Mouse (Mus musculus) stomach, postnatal 0 days (tissue): Measurements from ENCODE around the gene Stac. TPM values are rescaled to one million over a fixed set of nuclear protein-coding genes. Genes with fewer than 3 reads are reported as not detected.

Experiments used
- ATAC-seq: fragments of 200-750 bp; cut with Nextera tagmentation; 2 replicates; pipeline ENCODE4 v1.8.0; 2017; ENCODE audit not compliant: low FRiP score, low TSS enrichment
- DNase-seq: peaks from one replicate; pipeline ENCODE4 v3.0.0-alpha.2; 2016; ENCODE audit warnings: low spot score
- H3K27ac ChIP-seq: fragments of 300-500 bp; sonication (generic); replicated peaks from 2 replicates; pipeline ENCODE4 v1.5.1; 2014; ENCODE audit warnings: mild to moderate bottlenecking, control low read depth
- H3K27me3 ChIP-seq: fragments of 300-500 bp; sonication (generic); 2 replicates; pipeline ENCODE4 v1.6.1; 2014; ENCODE audit warnings: low read length; ENCODE audit not compliant: control insufficient read depth, insufficient read depth
- H3K36me3 ChIP-seq: fragments of 300-500 bp; sonication (generic); 2 replicates; pipeline ENCODE4 v1.6.1; 2014; ENCODE audit warnings: low read length, mixed read lengths; ENCODE audit not compliant: control insufficient read depth, insufficient read depth
- H3K4me1 ChIP-seq: fragments of 300-500 bp; sonication (generic); replicated peaks from 2 replicates; pipeline ENCODE4 v1.6.1; 2014; ENCODE audit warnings: antibody characterized with exemption; ENCODE audit not compliant: control insufficient read depth, insufficient read depth
- H3K4me2 ChIP-seq: fragments of 300-500 bp; sonication (generic); replicated peaks from 2 replicates; pipeline ENCODE4 v1.6.1; 2014; ENCODE audit warnings: low read depth, mild to moderate bottlenecking, control low read depth, moderate library complexity
- H3K4me3 ChIP-seq: fragments of 300-500 bp; sonication (generic); 2 replicates; pipeline ENCODE4 v1.5.1; 2014; ENCODE audit warnings: low read depth, low read length, control low read depth
- H3K9ac ChIP-seq: fragments of 300-500 bp; sonication (generic); 2 replicates; pipeline ENCODE4 v1.6.1; 2014; ENCODE audit warnings: mild to moderate bottlenecking, low read length, control low read depth, mixed read lengths
- H3K9me3 ChIP-seq: fragments of 300-500 bp; sonication (generic); 2 replicates; pipeline ENCODE4 v1.6.1; 2016; ENCODE audit warnings: low read length; ENCODE audit not compliant: control insufficient read depth
- CTCF ChIP-seq: IDR thresholded peaks from 2 replicates; pipeline ENCODE4 v1.5.1; 2016; ENCODE audit warnings: antibody characterized with exemption, low read depth, mild to moderate bottlenecking, moderate library complexity
- EP300 ChIP-seq: optimal IDR thresholded peaks from 2 replicates; pipeline ENCODE3; 2016; ENCODE audit warnings: antibody characterized with exemption
- WGBS: fragments of 180-500 bp; shearing (Covaris S2); extraction: QIAGEN DNeasy Blood & Tissue Kit; methylation state at CpG from one replicate; pipeline ENCODE4 v1.1.7; 2014; 5-methylcytosine and 5-hydroxymethylcytosine counted together
- polyA plus RNA-seq: library from polyadenylated mRNA; unstranded; fragments of >200 nt; fragmentation: Nextera tagmentation; extraction: Ambion mirVana; gene quantifications from 2 replicates; pipeline ENCODE4 v1.2.1, GENCODE M21; 2015

The Stac gene
- polyA plus RNA-seq, 1 experiment from 2014 or later: 2.4 TPM

DNA sequence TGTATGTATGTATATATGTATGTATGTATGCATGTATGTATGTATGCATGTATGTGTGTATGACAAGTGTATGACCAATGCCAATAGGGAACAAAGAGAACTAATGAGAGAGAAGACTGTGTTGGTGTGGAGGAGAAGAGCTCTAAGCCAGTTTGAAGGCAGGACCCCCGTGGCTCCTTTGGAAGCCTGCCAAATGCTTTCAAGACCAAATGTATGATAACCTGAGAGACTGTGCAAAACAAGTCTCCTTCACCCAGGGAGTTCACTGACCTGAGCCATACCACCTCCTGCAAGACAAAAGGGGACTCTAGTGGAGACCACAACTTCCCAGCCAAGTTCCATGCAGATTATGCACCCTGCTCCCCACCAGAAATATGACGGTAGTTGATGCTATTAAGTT is 52.5 kb downstream of the Stac start:
- DNase-seq (no peak), ATAC-seq (no peak)
- Histone ChIP-seq H3K36me3 (no peaks in the 10 kb centered on the region), H3K9me3 (no peaks in the 10 kb centered on the region), H3K4me3 (no peak overlapping the region), H3K27me3 (no peaks in the 10 kb centered on the region), H3K27ac (no peak overlapping the region), H3K9ac (no peak overlapping the region), H3K4me2 (no peak overlapping the region), H3K4me1 (no peaks in the 10 kb centered on the region)
- WGBS: 57% methylated on average over 2 of the region's 2 CpGs
- TF ChIP-seq CTCF (no peak), EP300 (no peak)

DNA sequence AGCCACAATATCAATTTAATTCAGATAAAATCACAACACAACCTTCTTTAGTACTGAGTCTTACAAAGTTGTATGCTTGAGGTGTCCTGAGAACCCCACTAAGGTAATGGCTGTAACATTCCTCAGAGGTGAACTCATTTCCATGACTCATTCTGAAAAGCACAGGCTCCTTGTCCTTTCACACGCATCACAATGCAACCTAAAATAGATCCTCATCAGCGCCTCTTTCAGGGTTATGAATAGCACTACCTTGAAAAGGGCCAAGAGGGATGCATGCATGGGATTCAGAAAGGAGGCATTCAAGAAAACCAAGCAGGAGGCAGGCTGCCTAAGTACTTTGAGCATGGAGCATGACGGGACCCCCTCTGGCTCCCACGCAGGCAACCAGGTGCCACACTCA is 57.3 kb downstream of the Stac start:
- Histone ChIP-seq H3K36me3 (no peaks in the 10 kb centered on the region), H3K27me3 (no peaks in the 10 kb centered on the region), H3K9ac (no peak overlapping the region), H3K4me2 (no peak overlapping the region), H3K27ac (no peak overlapping the region), H3K4me1 (no peaks in the 10 kb centered on the region), H3K9me3 (no peaks in the 10 kb centered on the region), H3K4me3 (no peak overlapping the region)
- DNase-seq: no peak
- WGBS: 60% methylated on average over 4 of the region's 4 CpGs
- no peak for TF ChIP-seq EP300
- TF ChIP-seq CTCF: no peak
- ATAC-seq: no peak

- TF ChIP-seq EP300 (no peak), CTCF (no peak)
- ATAC-seq: no peak
- DNase-seq: no peak
- Histone ChIP-seq H3K27ac (no peak overlapping the region), H3K9me3 (no peaks in the 10 kb centered on the region), H3K4me3 (no peak overlapping the region), H3K9ac (no peak overlapping the region), H3K4me1 (no peaks in the 10 kb centered on the region), H3K4me2 (no peak overlapping the region), H3K36me3 (no peaks in the 10 kb centered on the region), H3K27me3 (no peaks in the 10 kb centered on the region)
- WGBS: 78% methylated on average over 2 of the region's 2 CpGs
Measured at GRCm38 (mm10) chr9:111621191-111621590, 69.0 kb downstream of the Stac start.

DNA sequence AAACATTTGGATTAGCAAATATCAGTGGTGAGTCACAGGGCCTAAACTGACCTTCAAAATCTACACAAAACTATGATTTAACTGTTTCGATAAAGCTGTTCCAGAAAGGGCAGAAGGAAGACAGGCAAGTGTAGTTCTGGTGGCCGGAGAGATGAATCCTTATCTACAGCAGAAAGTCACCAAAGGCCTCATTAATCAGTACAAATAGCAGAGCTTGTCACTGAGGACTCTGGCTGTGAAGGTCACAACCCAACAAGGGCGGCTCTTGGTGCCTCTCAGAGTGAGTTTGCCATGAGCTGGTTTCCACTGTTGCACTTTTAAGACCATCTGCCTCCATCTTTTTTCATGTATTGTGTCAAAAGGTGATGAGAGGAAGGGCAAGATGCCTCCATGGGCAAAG is 78.8 kb downstream of the Stac start:
- H3K36me3 ChIP-seq: no peaks in the 10 kb centered on the region
- no peak overlapping the region for H3K4me3 ChIP-seq
- H3K9me3 ChIP-seq: no peaks in the 10 kb centered on the region
- DNase-seq (no peak), ATAC-seq (no peak)
- H3K9ac ChIP-seq: no peak overlapping the region
- no peaks in the 10 kb centered on the region for H3K4me1 ChIP-seq
- H3K4me2 ChIP-seq: no peak overlapping the region
- WGBS: 43% methylated on average over 3 of the region's 3 CpGs
- H3K27ac ChIP-seq: no peak overlapping the region
- no peaks in the 10 kb centered on the region for H3K27me3 ChIP-seq
- no peak for TF ChIP-seq CTCF
- TF ChIP-seq EP300: no peak

DNA sequence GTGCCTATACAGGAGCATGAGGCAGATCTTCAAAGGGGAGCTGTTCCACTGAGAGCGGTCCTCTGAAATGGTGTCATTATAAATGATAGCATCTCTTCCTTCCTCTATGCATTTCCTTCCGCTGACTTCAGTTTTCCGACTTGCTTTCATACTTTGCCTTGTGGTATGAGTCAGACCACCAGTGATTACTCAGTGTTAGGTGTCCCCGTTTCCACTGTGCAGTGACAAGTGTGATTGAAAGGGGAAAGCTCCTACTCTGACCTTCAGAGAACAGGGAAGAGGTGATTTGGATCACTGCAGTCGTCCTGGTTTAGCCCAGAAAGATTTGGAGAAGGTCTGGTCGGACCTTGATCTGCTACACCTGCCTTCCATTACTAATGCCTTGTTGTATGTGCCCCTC is 81.4 kb downstream of the Stac start:
- WGBS: 49% methylated on average over 6 of the region's 6 CpGs
- ATAC-seq: no peak
- DNase-seq: no peak

GRCm38 (mm10) chr9:111606603-111607002 is 83.5 kb downstream of the Stac start:
- DNase-seq (no peak), ATAC-seq (no peak)
- Histone ChIP-seq H3K36me3 (no peaks in the 10 kb centered on the region), H3K27me3 (no peaks in the 10 kb centered on the region), H3K4me3 (no peak overlapping the region), H3K9ac (no peak overlapping the region), H3K27ac (no peak overlapping the region), H3K9me3 (no peaks in the 10 kb centered on the region), H3K4me2 (no peak overlapping the region), H3K4me1 (no peaks in the 10 kb centered on the region)
- WGBS: 89% methylated on average over 8 of the region's 8 CpGs
- TF ChIP-seq CTCF (no peak), EP300 (no peak)

More for the DNA sequence above, 81.4 kb downstream of the Stac start:
- Histone ChIP-seq H3K27ac (no peak overlapping the region), H3K4me3 (no peak overlapping the region), H3K4me1 (no peaks in the 10 kb centered on the region), H3K36me3 (no peaks in the 10 kb centered on the region), H3K9ac (no peak overlapping the region), H3K4me2 (no peak overlapping the region), H3K27me3 (no peaks in the 10 kb centered on the region), H3K9me3 (no peaks in the 10 kb centered on the region)
- no peak for TF ChIP-seq CTCF
- no peak for TF ChIP-seq EP300
